Mouse (Mus musculus): ENCODE measurements around the gene Gstp3. TPM values are rescaled to one million over a fixed set of nuclear protein-coding genes. Genes with fewer than 3 reads are reported as not detected.
A peak's percentile ranks its signal among the peaks of the same experiment; 100 is the strongest.
"Not testable (repeated sequence)": the region's sequence is repeated elsewhere in the genome, so short reads cannot be mapped to it uniquely, and the experiment has no call there.

Gstp3 gene
- total RNA-seq, 2 experiments from 2014 or later = not detected

- DNase-seq (ENCODE audit: low spot score) = no peak
- intact Hi-C loops (cut with DNase I) = no loop called here
Observed at GRCm38 (mm10) chr19:4066877-4067276, 7.5 kb upstream of the Gstp3 start.

DNA sequence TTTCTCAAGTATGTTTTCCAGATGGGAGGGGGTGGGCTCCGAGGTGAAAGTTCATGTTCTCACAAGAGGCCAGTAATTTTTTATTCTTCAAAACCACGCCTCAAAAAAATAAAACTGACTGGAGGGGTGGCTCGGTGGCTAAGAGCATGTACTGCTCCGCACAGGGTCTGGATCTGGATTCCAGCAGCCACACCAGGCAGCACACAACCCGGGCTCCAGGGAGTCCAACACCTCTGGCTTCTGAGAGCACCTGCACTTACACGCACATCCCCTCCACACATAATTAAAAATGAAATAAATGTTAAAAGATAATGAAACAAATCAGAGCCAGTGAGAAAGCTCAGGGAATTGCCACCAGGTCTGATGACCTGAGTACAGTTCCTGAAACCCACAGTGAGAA is 6.9 kb upstream of the Gstp3 start:
- intact Hi-C loops (cut with DNase I) = no loop called here
- DNase-seq (ENCODE audit: low spot score) = no peak

DNA sequence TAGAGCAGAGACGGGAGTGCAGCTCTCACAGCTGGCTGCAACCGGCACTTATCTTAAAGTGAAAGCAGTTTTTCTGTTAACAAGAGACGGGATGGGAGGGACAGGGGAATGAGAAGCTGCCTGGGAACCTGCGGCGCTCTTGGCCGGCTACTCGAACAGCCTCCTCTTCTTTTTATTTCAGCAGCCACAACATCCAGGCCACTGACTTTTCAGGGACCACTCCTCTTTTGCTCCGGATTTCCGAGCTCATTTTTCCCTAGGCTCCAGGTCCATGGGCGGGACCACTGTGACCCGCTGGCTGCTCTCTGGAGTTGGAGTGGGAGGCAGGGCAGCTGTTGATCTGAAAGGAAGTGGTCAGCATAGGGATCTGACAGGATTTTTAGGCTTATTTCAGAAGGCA is 5.1 kb upstream of the Gstp3 start:
- intact Hi-C loops (cut with DNase I) = not testable (repeated sequence)

DNA sequence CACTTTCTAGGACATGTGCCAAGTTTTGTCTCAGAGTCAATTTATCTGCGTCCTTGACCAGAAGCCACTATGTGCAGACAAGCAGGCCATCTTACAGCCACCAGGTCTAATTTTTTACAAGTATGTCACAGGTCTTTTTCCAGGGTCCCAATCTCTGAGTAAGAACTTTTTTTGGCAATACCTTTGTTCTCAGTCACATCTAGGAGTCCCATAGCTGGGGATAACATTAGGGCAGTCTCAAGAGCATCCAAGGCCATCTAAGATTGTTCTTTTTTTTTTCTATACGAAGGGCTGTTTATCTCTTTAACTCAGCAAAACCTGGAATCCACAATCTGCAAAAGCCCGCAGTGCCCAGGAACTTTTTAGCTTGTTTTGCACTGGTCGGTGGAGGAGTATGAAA is 4.0 kb upstream of the Gstp3 start:
- intact Hi-C loops (cut with DNase I); DNase-seq (ENCODE audit: low spot score): not testable (repeated sequence)

More for the DNA sequence above, 5.1 kb upstream of the Gstp3 start:
- DNase-seq (ENCODE audit: low spot score) = not testable (repeated sequence)

- no peak for DNase-seq (ENCODE audit: low spot score)
- intact Hi-C loops (cut with DNase I) = no loop called here
Observed at GRCm38 (mm10) chr19:4060899-4061465, 1.6 kb upstream of the Gstp3 start.

DNA sequence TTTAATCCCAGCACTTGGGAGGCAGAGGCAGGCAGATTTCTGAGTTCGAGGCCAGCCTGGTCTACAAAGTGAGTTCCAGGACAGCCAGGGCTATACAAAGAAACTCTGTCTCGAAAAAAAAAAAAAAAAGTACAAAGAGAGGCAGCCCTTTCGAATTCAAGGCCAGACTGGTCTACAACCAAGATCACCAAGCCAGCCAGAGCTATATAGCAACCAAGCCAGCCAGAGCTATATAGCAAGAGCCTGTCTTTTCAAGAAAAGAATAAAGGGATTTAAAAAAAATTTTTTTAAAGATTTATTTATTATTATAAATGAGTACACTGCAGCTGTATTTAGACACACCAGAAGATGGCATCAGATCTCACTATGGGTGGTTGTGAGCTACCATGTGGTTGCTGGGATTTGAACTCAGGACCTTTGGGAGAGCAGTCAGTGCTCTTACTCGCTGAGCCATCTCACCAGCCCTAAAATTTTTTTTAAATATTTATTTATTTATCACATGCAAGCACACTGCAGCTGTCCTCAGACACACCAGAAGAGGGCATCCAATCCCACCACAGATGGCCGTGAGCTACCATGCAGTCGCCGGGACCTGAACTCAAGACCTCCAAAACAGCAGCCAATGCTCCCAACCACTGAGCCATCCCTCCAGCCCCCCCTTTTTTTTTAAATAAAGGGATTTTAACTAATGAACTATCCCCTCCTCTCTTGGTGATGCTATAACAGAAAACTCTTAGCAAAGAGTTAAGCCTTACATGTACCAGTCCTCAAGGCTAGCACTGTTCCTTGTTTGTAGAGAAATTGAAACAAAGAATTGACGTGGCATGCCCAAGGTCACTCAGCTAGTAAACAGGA is 902 bp upstream of the Gstp3 start:
- intact Hi-C loops (cut with DNase I); DNase-seq (ENCODE audit: low spot score): not testable (repeated sequence)

DNA sequence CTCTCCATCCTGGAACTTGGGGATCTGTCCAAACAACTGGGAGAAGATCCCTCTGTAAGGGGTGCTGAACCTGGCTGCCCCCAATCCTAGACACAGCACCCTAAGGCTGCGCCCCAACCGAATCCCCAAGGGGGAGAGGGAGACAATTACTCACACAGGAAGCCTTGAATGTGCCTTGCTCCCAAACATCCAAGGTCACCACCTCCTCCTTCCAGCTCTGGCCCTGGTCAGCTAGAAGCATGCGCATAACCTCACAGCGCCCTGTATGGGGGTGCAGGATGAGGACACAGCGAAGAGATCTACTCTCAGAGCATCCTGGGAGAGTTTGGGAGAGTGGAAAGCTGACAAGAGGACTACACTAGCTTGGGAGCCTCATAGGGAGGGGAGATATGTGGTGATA is 788 bp downstream of the Gstp3 start:
- intact Hi-C loops (cut with DNase I) = no loop called here
- no peak for DNase-seq (ENCODE audit: low spot score)

GRCm38 (mm10) chr19:4057962-4058361 is 1.4 kb downstream of the Gstp3 start:
- intact Hi-C loops (cut with DNase I) = no loop called here

DNA sequence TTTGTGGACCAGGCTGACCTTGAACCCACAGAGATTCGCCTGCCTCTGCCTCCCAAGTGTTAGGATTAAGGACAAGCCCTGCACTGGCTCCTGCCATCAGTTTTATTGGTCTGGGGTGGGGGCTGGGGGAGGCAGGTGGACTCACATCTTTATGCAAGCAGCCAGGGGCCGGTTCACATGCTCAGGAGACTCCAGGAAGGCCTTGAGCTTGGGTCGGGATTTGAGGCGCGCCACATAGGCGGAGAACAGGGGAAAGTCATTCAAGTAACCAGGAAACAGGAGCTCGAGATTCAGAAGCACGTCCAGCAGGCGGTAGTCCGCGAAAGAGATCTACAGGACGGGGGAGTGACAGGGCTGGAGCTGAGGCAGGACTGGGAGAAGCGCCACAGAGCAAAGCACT is 2.0 kb downstream of the Gstp3 start:
- DNase-seq (ENCODE audit: low spot score) = no peak

More at GRCm38 (mm10) chr19:4057962-4058361, 1.4 kb downstream of the Gstp3 start:
- DNase-seq (ENCODE audit: low spot score) = no peak

DNA sequence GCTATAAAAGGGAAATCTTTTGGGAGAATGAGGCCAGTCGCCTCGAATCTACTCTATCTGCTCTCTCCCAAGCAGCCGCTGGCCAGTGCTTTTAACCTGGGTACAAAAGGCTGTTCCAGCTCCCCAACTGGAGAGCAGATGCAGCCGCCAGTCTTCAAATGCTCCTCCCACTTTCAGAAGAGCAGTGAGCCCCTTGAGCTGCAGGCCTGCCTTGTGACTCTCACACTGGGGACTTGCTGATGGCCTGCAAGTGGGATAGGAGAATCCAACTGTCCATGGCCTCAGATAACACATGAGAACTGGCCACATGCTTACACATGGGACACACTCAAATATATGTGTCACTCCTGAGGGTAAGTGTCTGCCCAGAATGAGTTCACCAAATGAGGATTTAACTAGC is 2.6 kb downstream of the Gstp3 start:
- DNase-seq (ENCODE audit: low spot score) = no peak
- intact Hi-C loops (cut with DNase I) = no loop called here

More for the DNA sequence above, 2.0 kb downstream of the Gstp3 start:
- intact Hi-C loops (cut with DNase I) = no loop called here

- DNase-seq (ENCODE audit: low spot score) = no peak
- intact Hi-C loops (cut with DNase I) = no loop called here
Observed at GRCm38 (mm10) chr19:4055947-4056693, 3.2 kb downstream of the Gstp3 start.

DNA sequence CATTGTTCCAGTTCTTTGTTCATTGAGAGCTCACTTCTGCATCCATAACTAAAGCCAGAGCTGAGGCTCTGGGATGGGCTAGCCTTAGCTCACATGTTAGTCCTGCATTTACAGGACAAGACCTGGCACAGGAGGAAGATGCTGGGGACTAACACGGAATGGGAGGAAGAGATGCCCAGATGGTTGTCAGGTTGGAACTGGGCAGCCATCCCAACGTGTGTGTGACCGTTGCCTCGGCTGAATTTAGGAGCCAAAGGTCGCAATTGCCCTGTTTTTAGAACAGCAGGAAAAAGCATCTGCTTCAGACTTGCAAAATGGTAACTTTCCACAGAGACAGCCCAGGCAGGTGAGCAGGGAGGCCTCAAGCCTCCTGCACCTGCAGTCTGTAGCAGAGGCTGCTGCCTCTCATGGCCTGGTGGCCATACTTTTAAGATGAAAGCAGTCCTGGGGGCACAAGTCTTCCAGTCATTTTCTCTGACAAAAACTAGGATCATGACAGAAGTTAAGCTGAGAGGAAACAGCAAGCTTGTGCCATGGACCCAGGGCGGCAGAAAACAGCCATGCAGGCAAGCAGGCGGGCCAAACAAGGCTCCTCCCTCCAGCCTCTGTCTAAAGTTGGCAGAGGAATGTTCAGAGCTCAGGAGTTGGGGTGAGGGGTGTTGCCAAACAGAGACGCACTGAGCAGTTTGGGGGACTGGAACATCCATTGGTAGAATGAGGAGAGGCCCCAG is 4.0 kb downstream of the Gstp3 start:
- DNase-seq (ENCODE audit: low spot score) = no peak
- intact Hi-C loops (cut with DNase I) = no loop called here

- DNase-seq (ENCODE audit: low spot score) = no peak
- intact Hi-C loops (cut with DNase I) = no loop called here
Observed at GRCm38 (mm10) chr19:4054613-4055012, 4.8 kb downstream of the Gstp3 start.

GRCm38 (mm10) chr19:4052516-4053030 is 6.8 kb downstream of the Gstp3 start:
- intact Hi-C loops (cut with DNase I) = no loop called here

GRCm38 (mm10) chr19:4051741-4052515 is 7.4 kb downstream of the Gstp3 start:
- no peak for DNase-seq (ENCODE audit: low spot score)
- intact Hi-C loops (cut with DNase I) = no loop called here

More at GRCm38 (mm10) chr19:4052516-4053030, 6.8 kb downstream of the Gstp3 start:
- no peak for DNase-seq (ENCODE audit: low spot score)

DNA sequence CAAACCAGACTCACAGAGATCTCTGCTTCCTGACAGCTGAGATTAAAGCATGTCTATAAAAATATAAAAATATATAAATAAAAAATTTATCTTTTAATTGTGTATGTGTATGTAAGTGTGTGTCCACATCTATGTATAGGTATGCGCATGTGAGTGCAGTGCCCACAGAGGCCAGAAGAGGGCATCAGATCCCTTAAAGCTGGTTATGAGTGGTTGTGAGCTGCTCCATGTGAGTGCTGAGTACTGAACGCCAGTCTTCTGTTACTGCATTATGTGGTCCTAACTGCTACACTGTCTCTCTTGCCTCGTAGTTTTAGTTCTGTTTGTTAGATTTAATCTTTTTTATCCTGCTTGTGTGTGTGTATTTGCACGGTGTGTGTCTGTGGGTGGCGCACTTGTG is 8.4 kb downstream of the Gstp3 start:
- intact Hi-C loops (cut with DNase I) = no loop called here
- no peak for DNase-seq (ENCODE audit: low spot score)

- intact Hi-C loops (cut with DNase I); DNase-seq (ENCODE audit: low spot score): not testable (repeated sequence)
Observed at GRCm38 (mm10) chr19:4049069-4049468, 10.3 kb downstream of the Gstp3 start.

DNA sequence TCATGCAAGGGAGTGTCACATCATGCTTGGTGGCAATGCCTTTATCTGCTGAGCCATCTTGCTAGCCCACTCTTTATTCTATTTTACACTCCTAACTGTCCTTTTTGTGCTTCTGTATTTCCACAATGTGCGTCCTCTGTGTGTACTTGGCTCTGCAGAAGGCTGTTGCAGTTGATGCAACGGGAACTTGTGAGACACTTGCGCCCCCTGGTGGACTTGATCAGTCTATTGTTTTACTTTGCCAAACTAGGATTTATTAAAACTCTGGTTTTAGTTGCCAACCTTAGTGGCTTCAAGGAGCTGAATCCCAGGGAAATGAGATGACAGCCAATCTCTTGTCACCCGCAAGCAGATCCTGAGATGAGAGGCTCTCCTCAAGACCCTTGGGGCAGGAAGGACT is 11.5 kb downstream of the Gstp3 start:
- peak; percentile 37 for DNase-seq (ENCODE audit: low spot score)
- intact Hi-C loops (cut with DNase I) = loop anchor here (1.0 kb wide), 1 partner anchor 29 kb away; no protein-coding TSS in a partner anchor

DNA sequence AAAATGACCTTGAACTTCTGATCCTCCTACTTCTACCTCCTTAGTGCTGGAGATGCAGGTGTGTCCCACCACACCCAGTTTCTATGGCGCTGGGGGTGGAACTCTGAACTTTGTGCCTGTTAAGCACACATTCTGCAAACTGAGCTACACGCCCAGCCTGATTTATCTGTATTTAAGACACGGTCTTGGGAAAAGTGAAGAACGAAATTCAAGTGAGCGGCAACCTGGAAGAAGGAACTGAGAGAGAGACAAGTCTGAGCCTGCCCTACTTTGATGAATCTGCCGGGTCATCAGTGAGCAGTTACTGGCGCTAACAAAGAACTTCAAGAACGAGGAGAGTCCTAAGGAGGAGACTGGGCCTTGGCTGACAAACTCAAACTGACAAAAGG is 12.5 kb downstream of the Gstp3 start:
- DNase-seq (ENCODE audit: low spot score) = no peak
- intact Hi-C loops (cut with DNase I) = no loop called here

All from heart, postnatal 25 days (tissue).